Mouse (Mus musculus): ENCODE data around the gene Fgfr2. TPM values are rescaled to one million over a fixed set of nuclear protein-coding genes. Genes with fewer than 3 reads are reported as not detected.

The Fgfr2 gene
- total and polyA plus RNA-seq, 2 experiments from 2014 or later, result 17.1 to 47.6 TPM

GRCm38 (mm10) chr7:130696347-130697234 is 2426.6 kb downstream of the Fgfr2 start:
- Histone ChIP-seq H3K9ac (peak overlapping the region; percentile 25; the same call in 1 of the 2 replicates), H3K36me3 (ENCODE audit: insufficient read depth) (0 out of 2 replicates have a peak, but pooled peaks cover 8% of the 10 kb centered on the region), H3K27ac (ENCODE audit: low read depth, low read length) (peak overlapping the region; percentile 35), H3K9me3 (ENCODE audit: low read length) (no peaks in the 10 kb centered on the region), H3K4me1 (ENCODE audit: insufficient read depth) (peaks cover 25% of the 10 kb centered on the region), H3K4me3 (ENCODE audit: low read depth, low read length) (peak overlapping the region; percentile 12), H3K4me2 (ENCODE audit: low read depth) (peak overlapping the region; percentile 56), H3K27me3 (ENCODE audit: insufficient read depth, low read length) (no peaks in the 10 kb centered on the region)
- TF ChIP-seq CTCF (IDR thresholded peaks at IDR 0.05; ENCODE audit: low read depth), result no peak
- DNase-seq (peak; percentile 55), ATAC-seq (peak; percentile 23)
- 58% methylated on average over 16 of the region's 16 CpGs for WGBS

GRCm38 (mm10) chr7:130695669-130696338 is 2427.3 kb downstream of the Fgfr2 start:
- Histone ChIP-seq H3K4me1 (ENCODE audit: insufficient read depth) (peaks cover 25% of the 10 kb centered on the region), H3K4me2 (ENCODE audit: low read depth) (peak overlapping the region; percentile 56), H3K27me3 (ENCODE audit: insufficient read depth, low read length) (no peaks in the 10 kb centered on the region), H3K36me3 (ENCODE audit: insufficient read depth) (0 out of 2 replicates have a peak, but pooled peaks cover 1% of the 10 kb centered on the region), H3K4me3 (ENCODE audit: low read depth, low read length) (no peak overlapping the region), H3K9ac (0 out of 2 replicates have a peak overlapping the region, but pooled peaks have one; percentile 14), H3K27ac (ENCODE audit: low read depth, low read length) (no peak overlapping the region), H3K9me3 (ENCODE audit: low read length) (no peaks in the 10 kb centered on the region)
- no peak for DNase-seq
- TF ChIP-seq CTCF (IDR thresholded peaks at IDR 0.05; ENCODE audit: low read depth), result no peak
- 71% methylated on average over 13 of the region's 13 CpGs for WGBS
- ATAC-seq, result no peak

DNA sequence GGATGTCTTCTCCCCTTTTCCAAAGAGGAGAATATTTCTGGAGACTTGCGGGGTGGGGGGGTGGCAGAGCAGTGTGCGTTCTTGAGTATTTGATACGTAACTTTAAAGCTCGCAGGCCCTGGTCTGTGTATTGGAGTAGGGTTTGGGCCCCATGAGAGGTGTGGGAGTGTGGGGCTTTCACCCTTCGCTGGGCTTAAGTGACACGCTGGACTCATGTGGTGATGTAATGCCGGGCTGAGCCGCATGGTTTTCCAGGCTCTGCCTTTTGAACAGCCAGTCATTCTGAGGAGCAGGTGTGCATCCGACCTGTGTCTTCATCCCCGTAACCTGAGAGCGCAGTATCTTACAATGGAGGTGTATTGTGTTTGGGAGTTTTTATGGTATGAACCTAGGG is 2429.4 kb downstream of the Fgfr2 start:
- no peaks in the 10 kb centered on the region for H3K9me3 ChIP-seq (ENCODE audit: low read length)
- H3K9ac ChIP-seq, result peak overlapping the region; percentile 89
- peak; percentile 47 for TF ChIP-seq CTCF (IDR thresholded peaks at IDR 0.05; ENCODE audit: low read depth)
- WGBS, result 10% methylated on average over 11 of the region's 11 CpGs
- peak overlapping the region; percentile 98 for H3K27ac ChIP-seq (ENCODE audit: low read depth, low read length)
- no peaks in the 10 kb centered on the region for H3K36me3 ChIP-seq (ENCODE audit: insufficient read depth)
- peak overlapping the region; percentile 56 for H3K4me2 ChIP-seq (ENCODE audit: low read depth)
- peak overlapping the region; percentile 70 for H3K4me3 ChIP-seq (ENCODE audit: low read depth, low read length)
- no peak for ATAC-seq
- no peaks in the 10 kb centered on the region for H3K27me3 ChIP-seq (ENCODE audit: insufficient read depth, low read length)
- H3K4me1 ChIP-seq (ENCODE audit: insufficient read depth), result peaks cover 25% of the 10 kb centered on the region
- peak; percentile 57 for DNase-seq

DNA sequence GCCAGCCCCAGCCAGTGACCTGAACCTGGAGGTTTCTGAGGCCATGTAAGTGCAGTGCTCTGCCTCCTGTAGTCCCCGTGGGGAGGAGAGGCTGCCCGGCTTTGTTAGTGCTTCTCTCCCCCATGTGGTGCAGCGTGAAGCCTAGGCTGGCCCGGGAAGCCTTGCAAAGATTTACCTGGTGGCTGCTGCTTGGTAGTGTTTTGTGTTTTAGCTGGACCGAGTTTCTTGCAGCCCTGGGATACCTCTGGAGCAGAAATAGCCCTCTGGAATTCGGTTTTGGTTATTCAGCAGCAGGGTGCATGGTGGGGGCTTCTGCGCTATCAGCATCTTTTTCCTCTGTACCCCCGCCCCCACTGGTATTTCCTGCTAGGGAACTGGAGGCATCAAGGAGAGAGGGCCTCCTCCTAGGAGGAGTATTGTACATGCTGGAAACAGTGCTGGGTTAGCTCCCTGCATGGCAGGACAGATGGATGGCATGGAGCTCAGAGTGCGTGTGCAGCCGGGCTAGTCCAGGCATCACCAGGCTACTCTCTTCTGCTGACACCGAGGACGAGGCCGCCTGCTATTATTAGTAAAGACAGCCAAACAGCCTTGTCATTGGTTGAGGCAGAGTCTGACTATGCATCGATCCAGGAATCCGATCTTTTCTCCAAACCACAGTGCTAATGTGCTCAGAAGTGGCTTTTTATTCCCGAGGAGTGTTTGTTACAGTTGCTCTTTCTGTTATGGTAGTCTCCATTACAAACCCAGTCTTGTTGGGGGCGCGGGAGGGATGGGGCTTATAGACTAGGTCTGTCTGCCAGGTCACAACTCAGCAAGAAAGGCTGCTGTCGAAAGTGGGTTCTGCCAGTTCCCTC is 2430.0 kb downstream of the Fgfr2 start:
- Histone ChIP-seq H3K27me3 (ENCODE audit: insufficient read depth, low read length) (no peaks in the 10 kb centered on the region), H3K9me3 (ENCODE audit: low read length) (no peaks in the 10 kb centered on the region), H3K36me3 (ENCODE audit: insufficient read depth) (no peaks in the 10 kb centered on the region), H3K4me1 (ENCODE audit: insufficient read depth) (peaks cover 25% of the 10 kb centered on the region), H3K4me2 (ENCODE audit: low read depth) (peak overlapping the region; percentile 56), H3K27ac (ENCODE audit: low read depth, low read length) (peak overlapping the region; percentile 98), H3K4me3 (ENCODE audit: low read depth, low read length) (peak overlapping the region; percentile 70), H3K9ac (peak overlapping the region; percentile 89)
- DNase-seq, result peak; percentile 83
- WGBS, result 2% methylated on average over 19 of the region's 19 CpGs
- peak; percentile 70 for ATAC-seq
- no peak for TF ChIP-seq CTCF (IDR thresholded peaks at IDR 0.05; ENCODE audit: low read depth)

DNA sequence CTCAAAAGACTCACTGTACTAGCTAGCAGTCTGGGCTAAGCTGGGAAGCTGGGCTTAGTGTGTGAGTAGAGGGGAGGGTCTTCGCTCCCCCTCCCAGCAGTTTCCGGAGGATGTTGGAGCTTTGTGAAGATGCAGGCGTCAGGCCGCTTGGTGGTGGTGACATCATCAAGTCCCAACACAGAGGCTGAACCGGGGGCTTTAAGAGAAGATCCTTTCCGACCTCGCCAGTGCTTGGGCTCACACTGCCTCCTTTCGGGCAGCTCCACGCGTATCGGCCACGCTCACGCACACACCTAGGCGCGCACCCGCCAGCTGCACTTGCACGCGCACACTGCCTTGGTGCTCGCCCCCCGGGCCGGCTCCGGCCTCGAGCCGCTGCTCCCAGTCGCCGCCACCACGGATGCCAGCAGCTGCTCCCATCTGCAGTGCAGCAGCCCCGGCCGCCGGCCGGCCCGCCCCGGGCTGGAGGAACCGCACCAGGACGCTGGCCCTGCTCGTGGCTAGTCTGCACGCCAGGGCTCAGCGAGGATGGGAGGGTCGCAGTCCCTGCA is 2430.7 kb downstream of the Fgfr2 start:
- DNase-seq (peak; percentile 92), ATAC-seq (peak; percentile 90)
- 2% methylated on average over 39 of the region's 39 CpGs for WGBS
- Histone ChIP-seq H3K27me3 (ENCODE audit: insufficient read depth, low read length) (no peaks in the 10 kb centered on the region), H3K4me3 (ENCODE audit: low read depth, low read length) (peak overlapping the region; percentile 70), H3K9ac (peak overlapping the region; percentile 89), H3K9me3 (ENCODE audit: low read length) (no peaks in the 10 kb centered on the region), H3K4me1 (ENCODE audit: insufficient read depth) (peaks cover 25% of the 10 kb centered on the region), H3K4me2 (ENCODE audit: low read depth) (peak overlapping the region; percentile 56), H3K27ac (ENCODE audit: low read depth, low read length) (peak overlapping the region; percentile 98), H3K36me3 (ENCODE audit: insufficient read depth) (no peaks in the 10 kb centered on the region)
- TF ChIP-seq CTCF (IDR thresholded peaks at IDR 0.05; ENCODE audit: low read depth), result peak; percentile 68

GRCm38 (mm10) chr7:130691931-130692330 is 2431.2 kb downstream of the Fgfr2 start:
- Histone ChIP-seq H3K27me3 (ENCODE audit: insufficient read depth, low read length) (no peaks in the 10 kb centered on the region), H3K36me3 (ENCODE audit: insufficient read depth) (no peaks in the 10 kb centered on the region), H3K9ac (peak overlapping the region; percentile 89), H3K4me3 (ENCODE audit: low read depth, low read length) (peak overlapping the region; percentile 70; the same call in 1 of the 2 replicates), H3K9me3 (ENCODE audit: low read length) (no peaks in the 10 kb centered on the region), H3K27ac (ENCODE audit: low read depth, low read length) (peak overlapping the region; percentile 98), H3K4me1 (ENCODE audit: insufficient read depth) (peaks cover 22% of the 10 kb centered on the region), H3K4me2 (ENCODE audit: low read depth) (peak overlapping the region; percentile 56)
- 38% methylated on average over 2 of the region's 2 CpGs for WGBS
- DNase-seq (no peak), ATAC-seq (no peak)
- TF ChIP-seq CTCF (IDR thresholded peaks at IDR 0.05; ENCODE audit: low read depth), result no peak

Data from forebrain, postnatal 0 days (tissue).